Mouse (Mus musculus): Measurements from ENCODE around the gene Dip2c.

Gene Dip2c

GRCm38 (mm10) chr13:9681492-9681891 lies 405.2 kb downstream of the Dip2c start:
- DNase-seq: no peak

GRCm38 (mm10) chr13:9683280-9683679 lies 407.0 kb downstream of the Dip2c start:
- no peak for DNase-seq

GRCm38 (mm10) chr13:9684153-9684923 lies 408.0 kb downstream of the Dip2c start:
- DNase-seq: peak; percentile 73 to 74

- peak; percentile 48 to 63 for DNase-seq
Observed at GRCm38 (mm10) chr13:9686261-9686660, 409.9 kb downstream of the Dip2c start.

GRCm38 (mm10) chr13:9686765-9687164 lies 410.4 kb downstream of the Dip2c start:
- DNase-seq: peak; percentile 76 to 79

GRCm38 (mm10) chr13:9689366-9689765 lies 413.0 kb downstream of the Dip2c start:
- no peak for DNase-seq

DNA sequence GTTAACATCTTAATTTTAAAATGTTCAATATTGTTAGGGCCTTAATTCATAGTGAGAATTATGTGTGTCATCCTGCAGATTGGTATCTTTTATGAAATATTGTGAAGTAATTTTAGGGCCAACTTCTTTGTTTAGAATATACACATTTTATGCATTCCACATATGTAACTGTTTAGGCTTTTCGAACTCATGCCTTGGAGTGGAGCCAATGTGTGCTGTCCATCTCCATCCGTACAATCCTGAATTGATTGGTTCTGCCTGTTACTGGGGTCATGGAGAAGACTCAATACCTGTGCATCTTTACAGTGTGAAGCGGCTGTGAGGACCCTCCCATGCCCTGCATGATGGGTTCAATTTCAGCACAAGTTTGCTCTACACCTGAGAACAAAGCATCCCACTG lies 416.5 kb downstream of the Dip2c start:
- DNase-seq: no peak

- no peak for DNase-seq
Observed at GRCm38 (mm10) chr13:9694651-9695050, 418.3 kb downstream of the Dip2c start.

DNA sequence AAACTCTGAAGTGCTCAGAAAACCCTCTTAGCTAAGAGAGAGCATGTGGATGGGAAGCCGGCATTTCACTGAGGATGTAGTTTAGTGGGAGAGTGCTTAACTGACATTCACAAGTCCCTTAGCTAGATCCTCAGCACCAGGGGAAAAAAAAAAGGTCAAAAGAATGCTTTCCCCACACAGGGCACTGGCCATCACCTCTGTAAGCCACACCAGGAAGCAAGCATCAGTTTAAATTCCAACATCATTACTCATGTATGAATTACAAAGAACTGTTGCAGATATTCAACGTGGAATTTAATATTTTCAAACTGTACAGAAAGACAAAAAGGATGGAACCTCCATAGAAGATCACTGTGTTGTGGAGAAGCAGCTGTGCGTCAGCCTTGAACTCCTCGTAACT lies 419.1 kb downstream of the Dip2c start:
- no peak for DNase-seq

DNA sequence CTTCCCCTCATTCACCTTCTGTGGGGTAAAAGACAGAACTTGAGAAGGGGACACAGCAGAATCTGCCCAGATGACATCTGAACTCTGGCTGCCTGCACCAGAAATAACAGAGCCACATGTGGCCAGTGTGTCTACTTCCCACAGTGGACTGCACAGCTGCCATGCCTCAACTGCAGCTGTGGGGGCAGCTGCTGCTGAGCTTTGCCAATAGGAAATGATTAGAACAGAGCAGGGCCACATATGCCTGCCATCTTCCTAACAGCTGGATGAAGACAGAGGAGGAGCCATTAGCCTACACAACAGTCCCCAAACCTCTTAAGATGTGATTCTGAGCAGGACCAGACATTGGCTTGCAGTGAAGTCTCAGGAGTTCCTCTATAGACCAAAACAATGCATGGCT lies 419.5 kb downstream of the Dip2c start:
- DNase-seq: no peak

GRCm38 (mm10) chr13:9697340-9697739 lies 421.0 kb downstream of the Dip2c start:
- DNase-seq: no peak

GRCm38 (mm10) chr13:9702615-9703235 lies 426.4 kb downstream of the Dip2c start:
- DNase-seq: no peak

GRCm38 (mm10) chr13:9706720-9707119 lies 430.4 kb downstream of the Dip2c start:
- DNase-seq: no peak

DNA sequence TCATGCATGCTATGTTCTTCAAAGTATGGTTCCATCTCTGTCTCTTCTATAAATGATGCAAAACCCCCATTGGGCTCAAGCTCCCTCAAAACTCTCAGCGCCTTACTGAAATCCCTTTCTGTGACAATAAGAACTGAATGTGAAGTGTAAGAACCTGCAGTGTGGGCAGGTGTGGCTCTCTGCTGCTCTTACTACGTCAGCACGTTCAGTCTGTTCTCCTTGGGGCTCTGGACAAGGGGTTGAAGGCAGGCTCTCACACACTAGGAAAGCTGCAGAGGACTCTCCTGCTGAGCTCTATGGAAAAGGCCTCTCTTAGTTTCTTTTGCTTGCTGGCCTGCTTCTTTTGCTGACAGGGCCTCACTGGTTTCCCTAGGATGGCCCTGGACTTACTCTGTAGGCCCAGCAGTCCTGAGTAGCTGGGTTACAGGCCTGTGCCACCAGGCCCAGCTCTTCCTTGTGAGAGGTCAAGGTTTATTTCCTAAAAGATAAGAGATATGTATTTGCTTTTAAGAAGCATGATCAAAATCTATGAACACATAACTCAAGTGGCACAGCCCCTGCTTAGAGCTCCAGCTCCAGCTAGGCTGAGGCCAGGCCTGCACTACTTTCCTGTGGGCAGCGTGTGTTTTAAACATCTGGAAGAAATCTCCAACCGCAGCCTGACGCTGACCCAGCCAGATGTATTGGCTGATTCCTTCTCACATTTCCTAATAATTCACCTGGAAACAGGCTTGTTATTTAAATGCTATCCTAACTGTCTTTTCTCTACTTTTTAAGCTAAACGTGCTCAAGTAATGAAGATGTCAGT lies 432.3 kb downstream of the Dip2c start:
- no peak for DNase-seq

- DNase-seq: no peak
Observed at GRCm38 (mm10) chr13:9712409-9712808, 436.1 kb downstream of the Dip2c start.

- no peak for DNase-seq
Observed at GRCm38 (mm10) chr13:9712971-9713370, 436.6 kb downstream of the Dip2c start.

DNA sequence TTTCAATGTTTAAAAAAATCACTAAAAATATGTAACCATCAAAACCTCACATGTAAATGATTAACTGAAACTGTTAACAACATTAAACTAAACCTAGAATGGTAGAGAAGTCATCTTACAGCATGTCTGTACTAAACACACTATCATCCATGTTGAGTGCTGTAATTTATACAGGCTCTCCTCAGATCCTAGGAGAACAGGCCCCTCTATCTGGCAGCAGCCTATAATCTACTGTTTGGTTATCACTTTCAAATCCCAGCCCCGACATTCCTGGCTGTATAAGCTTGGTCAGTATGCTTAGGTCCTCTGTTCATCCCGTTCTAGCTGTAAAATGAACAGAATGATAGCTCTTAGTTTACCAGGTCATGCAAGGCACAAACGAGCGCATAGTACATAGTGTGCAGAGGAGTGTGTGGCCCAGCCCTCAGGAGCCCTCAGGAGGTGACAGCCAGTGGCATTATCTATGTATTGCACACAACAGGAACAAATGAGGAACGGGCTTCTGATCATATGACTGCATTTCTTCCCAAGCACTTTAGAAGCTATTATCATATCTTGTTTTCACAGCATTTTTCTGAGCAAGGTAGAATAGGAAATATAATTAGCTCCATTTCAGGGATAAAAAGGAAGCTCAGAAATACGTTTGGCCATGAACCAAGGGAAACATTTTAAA lies 437.3 kb downstream of the Dip2c start:
- no peak for DNase-seq

GRCm38 (mm10) chr13:9715224-9715623 lies 438.9 kb downstream of the Dip2c start:
- DNase-seq: no peak

Data from cerebellum, postnatal 25 days (tissue).